Mouse (Mus musculus) embryo, embryonic 9.5 days (tissue): Measurements from ENCODE around the gene Capn8.
A peak's percentile ranks its signal among the peaks of the same experiment; 100 is the strongest.

ENCODE experiments used
- DNase-seq: peaks from one replicate; pipeline ENCODE4 v3.0.0-alpha.2; 2017; ENCODE audit errors: extremely low spot score

Capn8 gene

GRCm38 (mm10) chr1:182564408-182565120 is at the start of gene Capn8:
Gene Capn8, plus strand, starts transcription at chr1:182565007.
- no peak for DNase-seq

DNA sequence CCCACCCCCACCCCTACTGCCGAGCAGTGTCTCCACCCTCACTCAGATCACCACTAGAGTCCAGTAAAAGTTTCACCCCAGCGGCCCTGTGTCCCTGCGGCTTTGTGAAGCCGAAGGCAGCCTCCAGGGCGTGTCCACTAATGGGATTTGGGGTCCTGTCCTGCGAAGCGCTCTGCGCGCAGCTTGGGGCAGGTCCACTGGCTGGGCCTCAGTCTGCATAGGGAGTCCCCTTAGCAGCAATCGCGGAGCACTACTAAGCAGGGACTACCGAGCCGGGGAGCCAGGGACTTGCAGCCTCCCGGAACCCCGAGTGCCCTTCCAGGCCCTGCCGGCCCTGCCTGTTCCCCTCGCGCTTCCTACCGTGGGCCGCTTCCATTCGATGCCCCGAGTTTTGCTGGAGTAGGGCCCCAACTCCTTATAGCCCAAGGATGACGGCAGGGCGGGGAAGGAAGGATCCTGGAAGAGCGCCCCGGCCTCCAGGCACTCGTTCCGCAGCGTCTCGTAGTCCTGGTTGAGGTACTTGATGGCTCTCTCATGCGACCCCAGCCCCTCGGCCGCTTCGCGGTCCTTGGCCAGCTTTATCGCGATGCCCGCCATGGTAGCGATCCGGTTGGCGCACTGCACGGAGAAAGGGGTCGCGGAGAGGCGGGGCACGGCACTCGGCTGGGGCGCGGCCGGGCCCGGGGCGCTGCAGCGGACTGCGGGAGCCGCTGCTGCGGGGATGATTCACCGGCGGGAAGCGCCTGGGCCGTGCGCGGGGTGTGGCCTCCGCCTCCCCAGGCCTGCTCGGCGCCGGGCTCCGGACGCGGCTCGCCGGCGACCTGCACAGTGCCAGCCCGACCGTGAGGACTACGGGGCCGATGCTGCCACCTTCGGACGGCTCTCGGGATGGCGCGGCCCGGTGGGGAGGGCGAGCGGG is 47.8 kb upstream of the Capn8 start, which contains the start of gene Capn2:
Capn2 (minus strand) TSS at position 851 of the 919 bp plus-strand sequence.
- peak; percentile 85 for DNase-seq

- no peak for DNase-seq
These were observed 47.2 kb upstream of the Capn8 start for GRCm38 (mm10) chr1:182517677-182518011.

GRCm38 (mm10) chr1:182518143-182518680 is 46.6 kb upstream of the Capn8 start:
- DNase-seq, result no peak

DNA sequence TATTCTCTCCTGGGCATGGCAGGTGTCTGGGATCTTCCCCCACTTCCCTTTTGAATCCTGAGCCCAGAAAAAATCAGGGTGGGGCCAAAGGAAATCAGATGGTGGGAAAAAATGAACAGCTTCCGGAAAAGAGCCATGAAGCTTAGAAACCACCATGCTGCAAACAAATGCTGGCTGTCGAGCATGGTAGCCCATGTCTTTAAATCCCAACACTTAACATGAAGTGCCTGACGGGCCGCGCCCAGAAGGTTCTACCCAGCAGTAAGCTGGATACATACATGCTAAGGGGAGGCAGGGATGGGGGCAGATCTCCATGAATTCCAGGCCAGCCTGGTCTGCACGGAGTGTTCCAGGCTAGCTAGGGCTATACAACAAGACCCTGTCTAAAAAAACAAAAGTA is 46.0 kb upstream of the Capn8 start:
- no peak for DNase-seq

- DNase-seq, result no peak
These were observed 45.5 kb upstream of the Capn8 start for GRCm38 (mm10) chr1:182519341-182519740.

DNA sequence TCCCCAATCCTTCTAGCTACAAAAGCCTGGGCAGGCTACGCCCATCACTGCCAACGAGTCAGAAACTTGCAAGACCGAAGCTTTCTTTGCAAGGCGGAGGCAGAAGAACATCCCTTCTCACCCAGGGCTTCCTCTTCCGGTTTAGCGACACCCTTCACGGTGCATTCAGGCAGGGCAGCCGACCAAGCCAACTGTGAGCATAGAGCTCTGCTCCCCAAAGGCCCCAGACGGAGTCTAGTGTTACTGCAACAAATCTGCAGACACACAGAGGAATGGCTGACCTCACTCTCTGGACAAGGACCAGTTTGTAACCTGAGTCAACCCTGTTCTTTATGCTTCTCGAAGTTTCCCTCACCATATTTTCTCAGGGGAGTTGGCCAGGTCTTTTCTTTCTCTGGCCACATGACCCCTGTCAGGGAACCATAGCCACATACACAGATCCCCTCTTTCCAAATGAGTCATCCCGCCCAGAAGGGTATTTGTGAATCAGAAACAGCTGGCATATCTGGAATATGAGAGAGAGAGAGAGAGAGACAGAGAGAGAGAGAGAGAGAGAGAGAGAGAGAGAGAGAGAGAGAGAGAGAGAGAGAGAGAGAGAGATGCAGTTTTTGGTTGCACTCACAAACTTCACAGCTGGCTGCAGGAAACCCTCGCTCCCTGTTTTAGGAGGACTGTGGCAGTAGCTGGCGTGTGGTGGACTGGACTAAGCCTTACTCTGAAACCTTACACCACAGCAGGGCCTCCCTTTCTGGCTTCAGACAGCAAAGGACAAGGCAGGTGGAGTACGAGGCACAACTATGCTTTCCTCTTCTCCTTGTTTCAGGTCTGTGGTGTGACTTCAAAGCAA is 44.5 kb upstream of the Capn8 start:
- peak; percentile 41 for DNase-seq

DNA sequence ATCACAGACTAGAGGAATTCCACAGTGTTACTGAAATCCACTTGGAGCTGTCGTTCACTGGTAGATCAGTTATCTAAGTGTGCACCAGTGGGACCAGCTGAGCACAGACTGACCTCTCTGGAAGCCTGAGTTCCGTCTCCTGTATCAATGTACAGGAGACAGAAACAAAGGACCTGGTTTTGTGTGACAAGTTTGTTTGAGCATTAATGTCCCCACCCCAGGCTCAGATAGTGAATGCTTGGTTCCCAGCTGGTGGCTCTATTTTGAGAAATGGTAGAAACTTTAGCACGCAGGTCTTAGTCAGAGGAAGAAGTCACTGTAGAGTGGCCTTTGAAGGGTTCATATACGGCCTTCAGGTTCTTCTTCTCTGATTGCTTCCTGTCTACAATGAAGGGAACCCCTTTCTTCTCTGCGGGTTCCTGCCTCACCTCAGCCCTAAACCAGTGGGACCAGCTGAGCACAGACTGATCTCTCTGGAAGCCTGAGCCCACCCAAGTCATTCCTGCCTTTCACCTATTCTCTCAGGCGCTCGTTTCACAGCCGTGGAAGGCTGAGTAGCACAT is 43.8 kb upstream of the Capn8 start:
- no peak for DNase-seq

GRCm38 (mm10) chr1:182522961-182523360 is 41.8 kb upstream of the Capn8 start:
- no peak for DNase-seq

DNA sequence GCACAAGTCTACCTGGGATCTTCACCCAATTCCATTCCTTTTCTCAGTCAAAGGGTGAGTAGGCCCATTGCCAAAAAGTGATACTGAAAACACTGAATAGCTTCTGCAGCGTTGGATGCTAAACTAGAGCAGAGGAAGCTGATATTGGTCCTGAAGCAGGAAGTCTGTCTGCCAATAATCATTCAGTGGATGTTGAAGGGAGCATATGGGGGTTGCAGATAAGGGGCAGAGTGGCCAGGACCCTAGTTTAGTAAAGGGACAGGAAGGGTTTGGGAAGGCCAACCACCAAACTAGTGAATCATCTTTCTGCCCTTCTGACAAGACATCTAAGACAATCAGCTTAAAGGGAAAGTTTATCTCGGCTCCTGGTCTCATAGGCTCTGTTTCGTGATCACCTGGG is 41.1 kb upstream of the Capn8 start:
- DNase-seq, result no peak

- DNase-seq, result no peak
These were observed 39.2 kb upstream of the Capn8 start for GRCm38 (mm10) chr1:182525601-182526000.

GRCm38 (mm10) chr1:182527261-182527766 is 37.5 kb upstream of the Capn8 start:
- DNase-seq, result no peak

- no peak for DNase-seq
These were observed 36.6 kb upstream of the Capn8 start for GRCm38 (mm10) chr1:182527921-182528858.

GRCm38 (mm10) chr1:182533583-182533982 is 31.2 kb upstream of the Capn8 start:
- DNase-seq, result no peak

- DNase-seq, result no peak
These were observed 29.7 kb upstream of the Capn8 start for GRCm38 (mm10) chr1:182535080-182535481.

GRCm38 (mm10) chr1:182539023-182539940 is 25.5 kb upstream of the Capn8 start:
- peak; percentile 81 for DNase-seq

DNA sequence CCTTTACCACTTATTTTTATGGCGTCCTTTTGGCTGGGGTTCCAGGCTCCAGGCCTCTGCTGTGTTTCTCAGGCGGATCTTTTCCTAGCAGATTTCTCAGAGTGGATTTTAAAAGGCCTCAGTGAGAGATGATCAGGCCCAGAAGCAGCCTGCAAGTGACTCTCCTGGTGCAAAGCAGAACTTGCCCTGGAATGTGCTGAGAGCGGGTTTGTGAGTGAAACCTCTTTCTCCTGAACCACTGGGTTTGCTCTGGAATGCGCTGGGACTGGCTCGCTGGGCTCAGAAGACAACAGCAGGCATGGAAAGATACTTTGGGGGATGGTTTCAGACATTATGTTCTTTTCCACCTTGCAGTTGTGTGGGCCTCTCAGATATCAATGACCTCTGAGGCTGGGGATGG is 22.7 kb upstream of the Capn8 start:
- DNase-seq, result no peak

DNA sequence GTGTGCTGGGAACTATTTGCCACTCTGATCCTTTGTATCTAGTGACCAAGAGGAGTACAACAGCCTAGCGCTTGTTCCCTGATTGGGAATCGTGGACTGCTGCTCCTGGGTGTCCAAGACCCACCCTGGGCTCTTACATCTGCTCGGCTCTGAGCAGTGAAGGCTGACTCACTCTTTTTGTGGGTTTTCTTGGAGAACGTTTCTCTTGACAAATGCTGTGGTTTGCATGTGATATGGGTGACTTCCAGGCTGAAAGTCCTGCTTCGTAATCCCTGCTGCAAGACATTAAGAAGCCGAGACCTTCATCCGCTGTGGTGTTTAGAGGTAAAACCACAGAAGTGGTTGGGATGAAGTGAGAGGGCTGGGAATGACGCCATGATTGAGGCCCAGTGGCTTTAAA is 21.7 kb upstream of the Capn8 start:
- DNase-seq, result no peak

GRCm38 (mm10) chr1:182543906-182544305 is 20.9 kb upstream of the Capn8 start:
- DNase-seq, result no peak
